Mouse (Mus musculus) liver, adult 2 months (tissue): Measurements from ENCODE around the gene Cd84. TPM values are rescaled to one million over a fixed set of nuclear protein-coding genes. Genes with fewer than 3 reads are reported as not detected.
A peak's percentile ranks its signal among the peaks of the same experiment; 100 is the strongest.

Experiments used
- DNase-seq: peaks from one replicate; pipeline ENCODE4 v3.0.0-alpha.2; 2011; ENCODE audit warnings: low read depth, low spot score; ENCODE audit errors: extremely low read depth
- H3K27ac ChIP-seq: fragments of 200-500 bp; replicated peaks from 2 replicates; pipeline ENCODE4 v1.5.1; 2012; ENCODE audit warnings: low read depth, mild to moderate bottlenecking, control low read depth, inconsistent platforms, low read length; ENCODE audit not compliant: insufficient read depth
- H3K27me3 ChIP-seq: fragments of 200-500 bp; 2 replicates; pipeline ENCODE4 v1.6.1; 2012; ENCODE audit warnings: mild to moderate bottlenecking, moderate library complexity, low read length, inconsistent platforms; ENCODE audit not compliant: control insufficient read depth, insufficient read depth
- H3K36me3 ChIP-seq: fragments of 200-500 bp; 2 replicates; pipeline ENCODE4 v1.6.1; 2012; ENCODE audit warnings: low read length, inconsistent platforms; ENCODE audit not compliant: control insufficient read depth, insufficient read depth
- H3K4me1 ChIP-seq: fragments of 200-500 bp; 2 replicates; pipeline ENCODE4 v1.6.1; 2011; ENCODE audit warnings: low read length; ENCODE audit not compliant: control insufficient read depth, insufficient read depth
- H3K4me3 ChIP-seq: fragments of 200-500 bp; 2 replicates; pipeline ENCODE4 v1.5.1; 2011; ENCODE audit warnings: low read depth, mild to moderate bottlenecking, control low read depth, low read length, moderate library complexity; ENCODE audit not compliant: insufficient read depth
- H3K79me2 ChIP-seq: fragments of 200-500 bp; 2 replicates; pipeline ENCODE4 v1.6.1; 2012; ENCODE audit warnings: inconsistent platforms, mild to moderate bottlenecking, low read length, moderate library complexity; ENCODE audit not compliant: control insufficient read depth, insufficient read depth
- H3K9ac ChIP-seq: fragments of 200-500 bp; 2 replicates; pipeline ENCODE4 v1.6.1; 2012; ENCODE audit warnings: low read depth, mild to moderate bottlenecking, control low read depth, inconsistent platforms, low read length
- CTCF ChIP-seq: fragments of 200-500 bp; IDR thresholded peaks from 2 replicates; pipeline ENCODE4 v1.5.1; 2011; ENCODE audit warnings: low read depth, low read length, control low read depth
- POLR2A ChIP-seq: fragments of 200-500 bp; IDR thresholded peaks from 2 replicates; pipeline ENCODE4 v1.6.1; 2011; ENCODE audit warnings: low read length, control low read depth; ENCODE audit not compliant: insufficient read depth; ENCODE audit errors: extremely low read depth
- WGBS: fragments of 180-500 bp; shearing (Covaris S2); methylation state at CpG from one replicate; pipeline ENCODE4 v1.1.7; 2018; 5-methylcytosine and 5-hydroxymethylcytosine counted together
- polyA plus RNA-seq: library from polyadenylated mRNA; depleted of rRNA; stranded (reverse); fragments of >200 nt; gene quantifications from 2 replicates; pipeline ENCODE4 v1.2.3, GENCODE M21; 2012
- total RNA-seq: library from RNA; depleted of rRNA; stranded (reverse); fragments of >200 nt; gene quantifications from 2 replicates; pipeline ENCODE4 v1.2.3, GENCODE M21; 2014

The Cd84 gene
- total and polyA plus RNA-seq, 2 experiments = 1.2 to 8.9 TPM

- H3K4me1 ChIP-seq = peaks cover 3% of the 10 kb centered on the region; the same call in 1 of the 2 replicates
- no peak overlapping the region for H3K9ac ChIP-seq
- peak overlapping the region; percentile 52 for H3K27ac ChIP-seq
- TF ChIP-seq CTCF (no peak), POLR2A (no peak)
- H3K27me3 ChIP-seq = no peaks in the 10 kb centered on the region
- WGBS = 55% methylated on average over 4 of the region's 4 CpGs
- no peaks in the 10 kb centered on the region for H3K36me3 ChIP-seq
- DNase-seq = peak; percentile 24
- no peaks in the 10 kb centered on the region for H3K79me2 ChIP-seq
- peak overlapping the region; percentile 33 for H3K4me3 ChIP-seq
These were observed 1.0 kb downstream of the Cd84 start for GRCm38 (mm10) chr1:171840450-171841023.

DNA sequence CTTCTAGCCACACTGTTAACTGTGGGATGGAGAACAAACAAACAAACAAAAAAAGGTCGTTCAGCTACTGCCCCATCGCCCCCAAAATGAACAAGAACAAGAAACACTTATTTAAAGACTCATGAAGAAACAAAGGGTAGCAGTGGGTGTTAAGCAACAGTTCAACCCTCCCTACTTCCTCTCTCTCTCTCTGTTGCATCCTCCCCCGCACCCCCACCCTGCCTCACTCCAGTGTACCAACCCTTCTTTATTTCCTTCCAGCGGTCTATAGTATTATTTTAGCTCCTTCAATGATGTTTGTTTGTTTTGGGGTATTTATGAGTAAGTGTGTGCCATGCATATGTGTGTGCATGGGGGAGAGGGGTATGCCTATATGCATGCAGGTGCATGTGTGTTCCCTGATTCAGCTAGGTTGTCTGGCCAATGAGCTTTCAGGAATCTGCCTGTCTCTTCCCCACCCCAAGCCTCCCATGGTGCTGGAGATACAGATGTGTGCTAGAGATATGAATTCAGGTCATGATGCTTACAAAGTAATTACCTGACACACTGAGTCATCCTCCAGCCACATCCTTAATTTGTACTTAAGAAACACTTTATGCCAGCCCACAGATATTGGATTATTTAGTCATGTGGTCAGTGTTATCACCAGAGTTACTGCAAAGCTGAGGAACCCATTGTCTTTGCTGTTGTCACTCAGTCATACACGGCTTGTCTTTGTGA lies 5.7 kb downstream of the Cd84 start:
- no peaks in the 10 kb centered on the region for H3K79me2 ChIP-seq
- H3K27me3 ChIP-seq = no peaks in the 10 kb centered on the region
- DNase-seq = peak; percentile 22
- no peak for TF ChIP-seq CTCF
- no peak for TF ChIP-seq POLR2A
- no peaks in the 10 kb centered on the region for H3K4me1 ChIP-seq
- H3K9ac ChIP-seq = no peak overlapping the region
- WGBS = 67% methylated on average over 5 of the region's 5 CpGs
- no peaks in the 10 kb centered on the region for H3K36me3 ChIP-seq
- H3K27ac ChIP-seq = 0 out of 2 replicates have a peak overlapping the region, but pooled peaks have one; percentile 36
- H3K4me3 ChIP-seq = no peak overlapping the region

DNA sequence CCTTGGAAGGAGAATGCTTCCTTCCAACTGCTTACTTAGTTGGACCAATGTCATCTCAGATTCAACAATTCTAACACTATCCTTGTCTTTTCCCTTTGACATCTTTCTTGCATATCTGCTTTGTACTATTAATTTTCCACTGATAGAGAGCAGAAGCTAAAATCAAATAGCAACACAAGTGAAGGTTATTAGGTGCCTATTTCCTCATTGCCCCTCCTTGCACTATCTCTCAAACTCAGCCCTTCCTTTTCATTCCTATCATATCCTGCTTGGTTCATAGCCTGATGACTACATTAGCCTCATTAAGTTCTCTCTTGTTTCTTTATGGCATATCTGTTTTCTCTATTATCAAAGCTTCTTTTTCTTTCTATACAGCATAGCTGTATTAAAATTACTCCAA lies 8.7 kb downstream of the Cd84 start:
- H3K9ac ChIP-seq = no peak overlapping the region

DNA sequence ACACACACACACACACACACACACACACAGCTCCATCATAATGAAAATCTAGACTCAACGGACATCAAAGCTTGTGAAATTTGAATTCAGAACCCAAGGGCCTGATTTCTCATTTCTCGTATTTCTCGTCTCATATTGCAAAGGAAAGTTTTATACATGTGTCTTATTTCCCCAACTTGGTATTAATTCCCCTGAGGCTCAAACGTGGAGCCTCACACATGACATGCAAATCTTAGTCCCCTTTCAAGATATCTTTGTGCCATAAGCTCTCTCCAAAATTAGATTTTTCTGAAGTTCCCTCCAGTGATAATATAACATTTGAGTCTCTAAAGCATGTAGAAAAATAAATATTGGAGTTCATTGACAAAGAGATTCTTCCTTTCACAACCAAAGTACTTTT lies 9.3 kb downstream of the Cd84 start:
- WGBS = 77% methylated on average over 4 of the region's 4 CpGs
- DNase-seq = no peak
- H3K27me3 ChIP-seq = no peaks in the 10 kb centered on the region
- no peaks in the 10 kb centered on the region for H3K4me1 ChIP-seq
- H3K9ac ChIP-seq = no peak overlapping the region
- H3K36me3 ChIP-seq = no peaks in the 10 kb centered on the region
- no peak for TF ChIP-seq POLR2A
- TF ChIP-seq CTCF = no peak
- no peak overlapping the region for H3K4me3 ChIP-seq
- H3K27ac ChIP-seq = no peak overlapping the region
- no peaks in the 10 kb centered on the region for H3K79me2 ChIP-seq

More for the DNA sequence above, 8.7 kb downstream of the Cd84 start:
- H3K36me3 ChIP-seq = no peaks in the 10 kb centered on the region
- H3K27me3 ChIP-seq = no peaks in the 10 kb centered on the region
- no peak overlapping the region for H3K27ac ChIP-seq
- TF ChIP-seq POLR2A (no peak), CTCF (no peak)
- no peak overlapping the region for H3K4me3 ChIP-seq
- DNase-seq = no peak
- no peaks in the 10 kb centered on the region for H3K79me2 ChIP-seq
- H3K4me1 ChIP-seq = no peaks in the 10 kb centered on the region

DNA sequence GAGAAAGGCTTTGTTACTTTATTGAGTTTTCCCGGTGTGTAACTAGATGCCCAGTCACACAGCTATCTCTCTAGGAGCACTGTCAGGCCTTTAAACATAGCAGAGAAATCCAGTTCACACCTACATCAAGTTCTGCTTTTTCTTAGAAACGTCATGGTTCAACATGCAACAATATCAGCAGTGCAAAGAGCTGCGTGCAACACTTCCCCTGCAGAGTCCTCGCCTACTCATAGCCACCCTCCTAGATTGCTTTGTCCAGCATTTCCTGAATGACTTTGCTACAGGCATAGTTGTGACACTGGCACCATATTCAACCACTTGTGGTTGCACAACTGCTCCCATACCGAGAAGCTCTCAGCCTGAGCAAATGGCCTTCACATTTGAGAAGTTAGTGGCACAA lies 10.0 kb downstream of the Cd84 start:
- Histone ChIP-seq H3K4me3 (no peak overlapping the region), H3K9ac (no peak overlapping the region), H3K27me3 (no peaks in the 10 kb centered on the region), H3K36me3 (no peaks in the 10 kb centered on the region), H3K27ac (no peak overlapping the region; the same call in 1 of the 2 replicates), H3K4me1 (no peaks in the 10 kb centered on the region), H3K79me2 (no peaks in the 10 kb centered on the region)
- WGBS = 77% methylated on average over 5 of the region's 5 CpGs
- no peak for TF ChIP-seq CTCF
- TF ChIP-seq POLR2A = no peak
- peak; percentile 46 for DNase-seq

DNA sequence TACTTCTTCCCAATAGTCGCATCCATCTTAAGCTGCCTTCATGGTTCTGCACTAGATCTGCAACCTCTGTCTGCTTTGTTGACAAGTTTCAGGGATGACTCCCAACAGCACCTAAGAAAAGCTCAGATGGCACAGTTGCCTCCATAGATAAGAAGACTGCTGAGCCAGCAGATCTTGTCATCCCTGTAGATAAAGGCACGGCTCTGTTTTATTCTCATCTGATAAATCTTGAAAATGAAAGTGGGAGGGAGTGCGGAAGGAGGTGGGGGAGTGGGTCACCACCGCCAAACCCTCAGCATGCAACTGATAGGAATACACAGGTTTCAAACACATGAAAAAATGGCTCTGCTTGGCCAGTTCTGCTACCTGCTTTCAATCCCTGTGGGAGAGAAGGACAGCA lies 26.0 kb downstream of the Cd84 start:
- 83% methylated on average over 4 of the region's 4 CpGs for WGBS
- H3K27me3 ChIP-seq = no peaks in the 10 kb centered on the region

More for the DNA sequence above, 26.0 kb downstream of the Cd84 start:
- no peak for TF ChIP-seq CTCF
- TF ChIP-seq POLR2A = no peak
- no peaks in the 10 kb centered on the region for H3K79me2 ChIP-seq
- H3K4me1 ChIP-seq = no peaks in the 10 kb centered on the region
- no peaks in the 10 kb centered on the region for H3K36me3 ChIP-seq
- DNase-seq = no peak
- H3K4me3 ChIP-seq = no peak overlapping the region
- no peak overlapping the region for H3K27ac ChIP-seq
- no peak overlapping the region for H3K9ac ChIP-seq
